Mouse (Mus musculus) liver, embryonic 16.5 days (tissue): ENCODE measurements around the gene R3hdm2. TPM values are rescaled to one million over a fixed set of nuclear protein-coding genes. Genes with fewer than 3 reads are reported as not detected.

Experiments
- ATAC-seq: fragments of 200-750 bp; cut with Nextera tagmentation; 2 replicates; pipeline ENCODE4 v1.8.0; 2017; ENCODE audit warnings: low read depth, mild to moderate bottlenecking, moderate number of reproducible peaks, moderate library complexity
- H3K27ac ChIP-seq: fragments of 300-500 bp; sonication (generic); 2 replicates; pipeline ENCODE4 v1.5.1; 2014; ENCODE audit warnings: mild to moderate bottlenecking, low read length
- H3K27me3 ChIP-seq: fragments of 300-500 bp; sonication (generic); 2 replicates; pipeline ENCODE4 v1.6.1; 2014; ENCODE audit warnings: low read depth, low read length, mixed read lengths; ENCODE audit not compliant: control insufficient read depth, insufficient read depth
- H3K36me3 ChIP-seq: fragments of 300-500 bp; sonication (generic); 2 replicates; pipeline ENCODE4 v1.6.1; 2014; ENCODE audit warnings: mild to moderate bottlenecking; ENCODE audit not compliant: control insufficient read depth, insufficient read depth
- H3K4me1 ChIP-seq: fragments of 300-500 bp; sonication (generic); 2 replicates; pipeline ENCODE4 v1.6.1; 2014; ENCODE audit warnings: low read depth, low read length, mixed read lengths; ENCODE audit not compliant: control insufficient read depth
- H3K4me2 ChIP-seq: fragments of 300-500 bp; sonication (generic); 2 replicates; pipeline ENCODE4 v1.6.1; 2014; ENCODE audit warnings: low read depth, low read length, mixed read lengths
- H3K4me3 ChIP-seq: fragments of 300-500 bp; sonication (generic); 2 replicates; pipeline ENCODE4 v1.5.1; 2014; ENCODE audit warnings: low read depth, mild to moderate bottlenecking, low read length
- H3K9ac ChIP-seq: fragments of 300-500 bp; sonication (generic); 2 replicates; pipeline ENCODE4 v1.6.1; 2014; ENCODE audit warnings: low read depth, low read length
- H3K9me3 ChIP-seq: fragments of 300-500 bp; sonication (generic); replicated peaks from 2 replicates; pipeline ENCODE4 v1.6.1; 2016; ENCODE audit warnings: low read length; ENCODE audit not compliant: control insufficient read depth
- WGBS: fragments of 180-500 bp; shearing (Covaris S2); extraction: QIAGEN DNeasy Blood & Tissue Kit; methylation state at CpG from one replicate; pipeline ENCODE4 v1.1.7; 2014; ENCODE audit not compliant: insufficient replicate concordance; 5-methylcytosine and 5-hydroxymethylcytosine counted together
- polyA plus RNA-seq: library from polyadenylated mRNA; unstranded; fragments of >200 nt; fragmentation: Nextera tagmentation; extraction: Ambion mirVana; gene quantifications from 2 replicates; pipeline ENCODE4 v1.2.1, GENCODE M21; 2015

Gene R3hdm2
- polyA plus RNA-seq, 1 experiment from 2014 or later, result 13.3 TPM

DNA sequence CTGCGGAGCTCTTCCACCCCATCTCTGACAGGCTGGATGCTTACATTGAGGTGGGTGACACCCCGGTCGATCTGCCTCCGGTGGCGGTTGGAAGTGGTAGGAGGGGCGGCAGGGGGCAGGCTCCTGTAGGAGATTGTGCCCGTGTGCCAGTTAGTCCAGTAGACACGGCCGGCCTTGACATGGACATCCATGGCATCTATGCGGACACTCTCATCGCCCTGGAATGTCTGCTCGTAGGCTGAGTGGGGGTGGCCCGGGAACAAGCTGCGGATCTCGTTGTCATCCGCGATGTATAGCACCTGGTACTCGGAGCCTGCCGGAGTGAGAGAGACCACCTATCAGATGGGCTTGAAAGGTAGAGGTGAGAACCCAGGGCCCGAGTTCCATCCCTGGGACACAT lies 164.2 kb downstream of the R3hdm2 start:
- Histone ChIP-seq H3K9me3 (no peaks in the 10 kb centered on the region), H3K27ac (no peak overlapping the region), H3K4me3 (no peak overlapping the region), H3K4me1 (no peaks in the 10 kb centered on the region), H3K4me2 (no peak overlapping the region), H3K27me3 (no peaks in the 10 kb centered on the region), H3K9ac (no peak overlapping the region), H3K36me3 (no peaks in the 10 kb centered on the region)
- 80% methylated on average over 20 of the region's 20 CpGs for WGBS
- ATAC-seq, result no peak

DNA sequence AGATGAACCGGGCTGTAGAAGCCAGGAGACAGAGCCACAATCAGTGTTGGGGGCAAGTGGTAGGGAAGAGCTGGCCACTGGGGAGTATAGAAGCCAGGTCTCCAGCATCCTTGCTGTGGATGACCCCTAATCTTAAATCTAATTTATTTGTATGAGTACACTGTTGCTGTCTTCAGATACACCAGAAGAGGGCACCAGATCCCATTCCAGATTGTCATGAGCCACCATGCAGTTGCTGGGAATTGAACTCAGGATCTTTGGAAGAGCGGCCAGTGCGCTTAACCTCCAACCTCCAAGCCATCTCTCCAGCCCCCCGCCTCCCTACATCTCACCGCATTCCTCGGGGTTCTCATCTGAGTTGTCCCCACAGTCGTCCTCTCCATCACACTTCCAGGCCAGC lies 166.4 kb downstream of the R3hdm2 start:
- no peaks in the 10 kb centered on the region for H3K9me3 ChIP-seq
- H3K4me2 ChIP-seq, result no peak overlapping the region
- ATAC-seq, result no peak
- H3K4me3 ChIP-seq, result no peak overlapping the region
- H3K4me1 ChIP-seq, result no peaks in the 10 kb centered on the region
- no peak overlapping the region for H3K27ac ChIP-seq
- 70% methylated on average over 7 of the region's 7 CpGs for WGBS
- H3K27me3 ChIP-seq, result no peaks in the 10 kb centered on the region
- no peak overlapping the region for H3K9ac ChIP-seq
- no peaks in the 10 kb centered on the region for H3K36me3 ChIP-seq

DNA sequence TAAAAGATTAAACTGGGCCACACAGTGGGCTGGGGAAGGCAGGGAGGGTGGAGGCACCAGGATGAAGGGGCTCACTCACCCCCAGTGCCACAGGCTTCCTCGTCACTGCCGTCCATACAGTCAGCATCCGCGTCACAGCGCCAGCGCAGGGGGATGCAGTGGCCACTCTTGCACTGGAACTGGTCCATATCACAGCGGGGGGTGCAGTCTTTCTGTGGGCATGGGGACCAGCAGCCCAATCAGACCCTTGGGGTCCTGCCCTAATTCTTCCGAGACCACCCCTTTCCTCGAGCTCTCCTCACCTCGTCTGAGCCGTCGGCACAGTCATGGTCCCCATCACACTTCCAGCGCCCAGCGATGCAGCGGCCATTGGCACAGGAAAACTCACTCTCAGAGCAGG lies 168.1 kb downstream of the R3hdm2 start:
- H3K4me2 ChIP-seq, result no peak overlapping the region
- no peak overlapping the region for H3K4me3 ChIP-seq
- no peaks in the 10 kb centered on the region for H3K36me3 ChIP-seq
- 82% methylated on average over 15 of the region's 15 CpGs for WGBS
- no peaks in the 10 kb centered on the region for H3K27me3 ChIP-seq
- H3K4me1 ChIP-seq, result no peaks in the 10 kb centered on the region
- H3K9me3 ChIP-seq, result no peaks in the 10 kb centered on the region
- no peak overlapping the region for H3K9ac ChIP-seq
- H3K27ac ChIP-seq, result no peak overlapping the region
- ATAC-seq, result no peak

Other genes with a start within 250 kb of the R3hdm2 start
- gene B4galnt1, start 215.1 kb upstream of the R3hdm2 start, polyA plus RNA-seq, result 18.7 and 24.3 TPM in 2 replicates
- 2.2 and 2.7 TPM in 2 replicates for gene Slc26a10, start 199.7 kb upstream of the R3hdm2 start, polyA plus RNA-seq
- 4.8 and 5.7 TPM in 2 replicates for gene Arhgef25, start 190.2 kb upstream of the R3hdm2 start, polyA plus RNA-seq
- 13.4 and 14.8 TPM in 2 replicates for gene Dtx3, start 184.6 kb upstream of the R3hdm2 start, polyA plus RNA-seq
- 39.1 and 40.1 TPM in 2 replicates for gene Pip4k2c, start 168.7 kb upstream of the R3hdm2 start, polyA plus RNA-seq
- 0.09 and 0.11 TPM in 2 replicates for gene Kif5a, start 117.0 kb upstream of the R3hdm2 start, polyA plus RNA-seq
- gene Dctn2, start 114.0 kb upstream of the R3hdm2 start, polyA plus RNA-seq, result 65.9 TPM in 2 replicates
- 5.7 and 6.5 TPM in 2 replicates for gene Mbd6, start 91.3 kb upstream of the R3hdm2 start, polyA plus RNA-seq
- gene Mars, start 68.5 kb upstream of the R3hdm2 start, polyA plus RNA-seq, result 100 and 109 TPM in 2 replicates
- gene Arhgap9, start 58.4 kb upstream of the R3hdm2 start, polyA plus RNA-seq, result 12.2 and 13.2 TPM in 2 replicates
- gene Gli1, start 38.4 kb upstream of the R3hdm2 start, polyA plus RNA-seq, result 0.15 and 0.21 TPM in 2 replicates
- 0.78 and 0.99 TPM in 2 replicates for gene Inhbe, start 25.9 kb upstream of the R3hdm2 start, polyA plus RNA-seq
- gene Inhbc, start 9.9 kb upstream of the R3hdm2 start, polyA plus RNA-seq, result 4.3 and 5.9 TPM in 2 replicates
- gene Stac3, start 121.4 kb downstream of the R3hdm2 start, polyA plus RNA-seq, result 0.59 and 0.65 TPM in 2 replicates
- 62.5 and 67.9 TPM in 2 replicates for gene Ndufa4l2, start 134.6 kb downstream of the R3hdm2 start, polyA plus RNA-seq
- gene Shmt2, start 142.1 kb downstream of the R3hdm2 start, polyA plus RNA-seq, result 180 and 183 TPM in 2 replicates
- 0.14 TPM in 1 of 2 replicates, not detected in the other for gene Nxph4, start 154.2 kb downstream of the R3hdm2 start, polyA plus RNA-seq
- gene Lrp1, start 240.8 kb downstream of the R3hdm2 start, polyA plus RNA-seq, result 31.9 and 36.3 TPM in 2 replicates